Mouse (Mus musculus) midbrain, embryonic 12.5 days (tissue): ENCODE measurements around the gene Dixdc1. TPM values are rescaled to one million over a fixed set of nuclear protein-coding genes. Genes with fewer than 3 reads are reported as not detected.
"Not testable (repeated sequence)": the region's sequence is repeated elsewhere in the genome, so short reads cannot be mapped to it uniquely, and the experiment has no call there.

ENCODE experiments used
- ATAC-seq: fragments of 200-750 bp; cut with Nextera tagmentation; 2 replicates; pipeline ENCODE4 v1.8.0; 2017; ENCODE audit warnings: low read depth, moderate TSS enrichment, moderate library complexity; ENCODE audit not compliant: low FRiP score
- H3K27ac ChIP-seq: fragments of 300-500 bp; sonication (generic); replicated peaks from 2 replicates; pipeline ENCODE4 v1.5.1; 2016; ENCODE audit warnings: mild to moderate bottlenecking
- H3K27me3 ChIP-seq: fragments of 300-500 bp; sonication (generic); 2 replicates; pipeline ENCODE4 v1.6.1; 2016; ENCODE audit warnings: mild to moderate bottlenecking
- H3K36me3 ChIP-seq: fragments of 300-500 bp; sonication (generic); 2 replicates; pipeline ENCODE4 v1.6.1; 2016
- H3K4me1 ChIP-seq: fragments of 300-500 bp; sonication (generic); 2 replicates; pipeline ENCODE4 v1.6.1; 2016
- H3K4me2 ChIP-seq: fragments of 300-500 bp; sonication (generic); replicated peaks from 2 replicates; pipeline ENCODE4 v1.6.1; 2016; ENCODE audit warnings: mild to moderate bottlenecking, moderate library complexity
- H3K4me3 ChIP-seq: fragments of 300-500 bp; sonication (generic); 2 replicates; pipeline ENCODE4 v1.5.1; 2016; ENCODE audit warnings: mild to moderate bottlenecking
- H3K9ac ChIP-seq: fragments of 300-500 bp; sonication (generic); replicated peaks from 2 replicates; pipeline ENCODE4 v1.6.1; 2016; ENCODE audit warnings: mild to moderate bottlenecking, moderate library complexity
- H3K9me3 ChIP-seq: fragments of 300-500 bp; sonication (generic); 2 replicates; pipeline ENCODE4 v1.6.1; 2016; ENCODE audit warnings: mild to moderate bottlenecking
- WGBS: fragments of 180-500 bp; shearing (Covaris S2); methylation state at CpG from one replicate; pipeline ENCODE4 v1.1.7; 2016; 5-methylcytosine and 5-hydroxymethylcytosine counted together
- polyA plus RNA-seq: library from polyadenylated mRNA; unstranded; fragments of >200 nt; fragmentation: Nextera tagmentation; extraction: Ambion mirVana; gene quantifications from 2 replicates; pipeline ENCODE4 v1.2.1, GENCODE M21; 2016

Dixdc1 gene
- polyA plus RNA-seq, 1 experiment from 2014 or later, result 28.5 TPM

GRCm38 (mm10) chr9:50660431-50660830, 78.9 kb downstream of the Dixdc1 start:
- no peaks in the 10 kb centered on the region for H3K27me3 ChIP-seq
- H3K4me1 ChIP-seq, result peaks cover 22% of the 10 kb centered on the region
- 0 out of 2 replicates have a peak overlapping the region, but pooled peaks have one; percentile 86 for H3K27ac ChIP-seq
- peak overlapping the region; percentile 75 for H3K4me2 ChIP-seq
- peak overlapping the region; percentile 94 for H3K4me3 ChIP-seq
- ATAC-seq, result no peak
- no peaks in the 10 kb centered on the region for H3K9me3 ChIP-seq
- 22% methylated on average over 12 of the region's 12 CpGs for WGBS
- peaks cover 21% of the 10 kb centered on the region for H3K36me3 ChIP-seq
- H3K9ac ChIP-seq, result no peak overlapping the region

- Histone ChIP-seq H3K9ac (peak within 1 kb of the TSS; percentile 90), H3K9me3 (no peaks in the 10 kb centered on the region), H3K4me1 (peaks cover 22% of the 10 kb centered on the region), H3K36me3 (peaks cover 23% of the 10 kb centered on the region; the same call in 1 of the 2 replicates), H3K27me3 (no peaks in the 10 kb centered on the region), H3K4me2 (peak within 1 kb of the TSS; percentile 75), H3K4me3 (peak within 1 kb of the TSS; percentile 94), H3K27ac (peak within 1 kb of the TSS; percentile 86)
- peak; percentile 94 for ATAC-seq
- WGBS, result under 1% methylated on average over 63 of the region's 63 CpGs
Observed at GRCm38 (mm10) chr9:50659392-50660217, 79.7 kb downstream of the Dixdc1 start, which contains the start of gene Dlat. Dlat (minus strand) TSS chr9:50659780.

GRCm38 (mm10) chr9:50658941-50659388, 80.4 kb downstream of the Dixdc1 start:
- no peaks in the 10 kb centered on the region for H3K27me3 ChIP-seq
- peak overlapping the region; percentile 94 for H3K4me3 ChIP-seq
- under 1% methylated on average over 28 of the region's 28 CpGs for WGBS
- H3K36me3 ChIP-seq, result peaks cover 29% of the 10 kb centered on the region; the same call in 1 of the 2 replicates
- H3K4me1 ChIP-seq, result peaks cover 22% of the 10 kb centered on the region
- no peak for ATAC-seq
- H3K9me3 ChIP-seq, result no peaks in the 10 kb centered on the region
- peak overlapping the region; percentile 90 for H3K9ac ChIP-seq
- peak overlapping the region; percentile 86 for H3K27ac ChIP-seq
- H3K4me2 ChIP-seq, result peak overlapping the region; percentile 75

- Histone ChIP-seq H3K9ac (peak overlapping the region; percentile 90), H3K36me3 (peaks cover 35% of the 10 kb centered on the region), H3K4me3 (peak overlapping the region; percentile 94), H3K9me3 (no peaks in the 10 kb centered on the region), H3K27me3 (no peaks in the 10 kb centered on the region), H3K4me1 (peaks cover 22% of the 10 kb centered on the region), H3K4me2 (peak overlapping the region; percentile 75), H3K27ac (no peak overlapping the region)
- 38% methylated on average over 5 of the region's 5 CpGs for WGBS
- no peak for ATAC-seq
Observed at GRCm38 (mm10) chr9:50658391-50658790, 80.9 kb downstream of the Dixdc1 start.

- Histone ChIP-seq H3K4me2 (no peak overlapping the region), H3K4me1 (no peaks in the 10 kb centered on the region), H3K9ac (no peak overlapping the region), H3K36me3 (peaks cover 93% of the 10 kb centered on the region), H3K27ac (no peak overlapping the region), H3K27me3 (no peaks in the 10 kb centered on the region), H3K4me3 (no peak overlapping the region), H3K9me3 (no peaks in the 10 kb centered on the region)
- no peak for ATAC-seq
- 95% methylated on average over 10 of the region's 10 CpGs for WGBS
Observed at GRCm38 (mm10) chr9:50650503-50650902, 88.8 kb downstream of the Dixdc1 start.

GRCm38 (mm10) chr9:50646826-50647370, 92.4 kb downstream of the Dixdc1 start:
- no peak for ATAC-seq
- WGBS, result 84% methylated on average over 10 of the region's 10 CpGs
- peaks cover 89% of the 10 kb centered on the region for H3K36me3 ChIP-seq

GRCm38 (mm10) chr9:50634270-50634669, 105.0 kb downstream of the Dixdc1 start:
- no peak overlapping the region for H3K4me2 ChIP-seq
- ATAC-seq, result no peak
- no peak overlapping the region for H3K4me3 ChIP-seq
- no peak overlapping the region for H3K9ac ChIP-seq
- H3K36me3 ChIP-seq, result peaks cover 61% of the 10 kb centered on the region
- no peaks in the 10 kb centered on the region for H3K4me1 ChIP-seq
- no peaks in the 10 kb centered on the region for H3K9me3 ChIP-seq
- no peaks in the 10 kb centered on the region for H3K27me3 ChIP-seq
- whole genome bisulfite sequencing, result 96% methylated on average over 11 of the region's 11 CpGs
- no peak overlapping the region for H3K27ac ChIP-seq

More at GRCm38 (mm10) chr9:50646826-50647370, 92.4 kb downstream of the Dixdc1 start:
- no peaks in the 10 kb centered on the region for H3K27me3 ChIP-seq
- no peak overlapping the region for H3K9ac ChIP-seq
- no peaks in the 10 kb centered on the region for H3K4me1 ChIP-seq
- no peak overlapping the region for H3K4me2 ChIP-seq
- no peak overlapping the region for H3K27ac ChIP-seq
- no peak overlapping the region for H3K4me3 ChIP-seq
- H3K9me3 ChIP-seq, result no peaks in the 10 kb centered on the region

- Histone ChIP-seq H3K4me3 (no peak overlapping the region), H3K27me3 (no peaks in the 10 kb centered on the region), H3K4me2 (no peak overlapping the region), H3K4me1 (no peaks in the 10 kb centered on the region), H3K9me3 (no peaks in the 10 kb centered on the region), H3K27ac (no peak overlapping the region), H3K9ac (no peak overlapping the region), H3K36me3 (peaks cover 52% of the 10 kb centered on the region)
- no peak for ATAC-seq
- WGBS, result 67% methylated on average over 2 of the region's 2 CpGs
Observed at GRCm38 (mm10) chr9:50633059-50633458, 106.3 kb downstream of the Dixdc1 start.

GRCm38 (mm10) chr9:50632016-50632688, 107.2 kb downstream of the Dixdc1 start:
- no peaks in the 10 kb centered on the region for H3K27me3 ChIP-seq
- peaks cover 46% of the 10 kb centered on the region for H3K36me3 ChIP-seq
- no peak overlapping the region for H3K4me2 ChIP-seq
- no peak overlapping the region for H3K9ac ChIP-seq
- ATAC-seq, result no peak
- H3K4me1 ChIP-seq, result no peaks in the 10 kb centered on the region
- H3K4me3 ChIP-seq, result no peak overlapping the region
- 89% methylated on average over 6 of the region's 6 CpGs for WGBS
- no peaks in the 10 kb centered on the region for H3K9me3 ChIP-seq
- H3K27ac ChIP-seq, result no peak overlapping the region

GRCm38 (mm10) chr9:50630903-50631302, 108.4 kb downstream of the Dixdc1 start:
- peaks cover 36% of the 10 kb centered on the region for H3K36me3 ChIP-seq
- H3K4me2 ChIP-seq, H3K9ac ChIP-seq, H3K27me3 ChIP-seq, H3K27ac ChIP-seq, H3K4me1 ChIP-seq, ATAC-seq, H3K9me3 ChIP-seq, H3K4me3 ChIP-seq: not testable (repeated sequence)
- WGBS, result 92% methylated on average over 6 of the region's 8 CpGs

- H3K27me3 ChIP-seq, result no peaks in the 10 kb centered on the region
- peak overlapping the region; percentile 83 for H3K4me2 ChIP-seq
- H3K4me1 ChIP-seq, result peaks cover 15% of the 10 kb centered on the region
- H3K4me3 ChIP-seq, result peak overlapping the region; percentile 100
- H3K9me3 ChIP-seq, result no peaks in the 10 kb centered on the region
- WGBS, result 65% methylated on average over 9 of the region's 9 CpGs
- 0 out of 2 replicates have a peak, but pooled peaks have one; percentile 20 for ATAC-seq
- H3K9ac ChIP-seq, result no peak overlapping the region
- H3K36me3 ChIP-seq, result peaks cover 25% of the 10 kb centered on the region
- H3K27ac ChIP-seq, result no peak overlapping the region
Observed at GRCm38 (mm10) chr9:50617794-50618330, 121.5 kb downstream of the Dixdc1 start.
